ENCODE assay signal across 26 mouse cellular contexts in the genomic region with DNA sequence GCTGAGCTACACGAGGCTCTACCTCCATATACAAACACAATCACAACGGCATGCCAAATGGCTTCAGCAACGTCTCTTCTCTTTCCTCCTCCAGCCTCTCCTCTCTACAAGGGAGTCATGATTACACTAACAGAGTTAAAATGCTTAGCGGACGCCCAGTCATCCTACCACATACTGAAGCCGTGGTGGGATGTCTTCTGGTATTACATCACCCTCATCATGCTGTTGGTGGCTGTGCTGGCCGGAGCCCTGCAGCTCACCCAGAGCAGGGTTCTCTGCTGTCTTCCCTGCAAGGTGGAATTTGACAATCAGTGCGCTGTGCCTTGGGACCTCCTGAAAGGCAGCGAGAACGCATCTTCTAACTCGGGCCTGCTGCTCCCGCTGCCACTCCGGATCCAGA. TPM values are rescaled to one million over a fixed set of nuclear protein-coding genes. Genes with fewer than 3 reads are reported as not detected.
DNase-seq lines count a peak whose midpoint lies in the region; ATAC-seq and TF ChIP-seq lines count a peak whose summit lies in the region.
"Had no signal": no experiment of that assay in that cellular context is flagged by ENCODE, and none has a peak within 500 bp of the region (broad histone marks: within the 10 kb centered on the region; RNA-seq: fewer than 3 reads in every experiment).

No protein-coding gene starts in this region.

- TF ChIP-seq POLR2A in testis, adult 2 months (IDR thresholded peaks at IDR 0.05; ENCODE audit: control insufficient read depth, low read depth, low read length) = no peak

- peak; percentile 88 for ATAC-seq in granulocyte monocyte progenitor cell, adult 5-6 weeks (replicated peaks; ENCODE audit: poor library complexity, severe bottlenecking)
- ATAC-seq in midbrain, embryonic 14.5 days (ENCODE audit: low FRiP score, low TSS enrichment) = no peak
- ATAC-seq: CD4-positive, CD25-positive, alpha-beta regulatory T cell, adult 4 months; forebrain, embryonic 14.5 days; forebrain, embryonic 16.5 days had no signal

- no peak overlapping the region for H3K9ac ChIP-seq in midbrain, embryonic 14.5 days (replicated peaks; ENCODE audit: low read length)
- H3K9ac ChIP-seq: embryonic facial prominence, embryonic 13.5 days; embryonic facial prominence, embryonic 15.5 days; forebrain, embryonic 12.5 days had no signal

- no peaks in the 10 kb centered on the region for H3K36me3 ChIP-seq in testis, adult 2 months (ENCODE audit: control insufficient read depth, insufficient read depth, low read length)
- H3K36me3 ChIP-seq in E14TG2a.4 (ENCODE audit: insufficient read depth, low read length) = no peaks in the 10 kb centered on the region
- peaks cover 45% of the 10 kb centered on the region for H3K36me3 ChIP-seq in midbrain, embryonic 14.5 days (ENCODE audit: control insufficient read depth, insufficient read depth, low read length)

- TF ChIP-seq CTCF in testis, adult 2 months (IDR thresholded peaks at IDR 0.05; ENCODE audit: control insufficient read depth, insufficient read depth, insufficient replicate concordance, low read depth, low read length) = no peak
- TF ChIP-seq CTCF in E14TG2a.4 (conservative IDR thresholded peaks at IDR 0.05; ENCODE audit: low read length) = no peak

- WGBS in midbrain, embryonic 14.5 days = 93% methylated on average over 13 of the region's 13 CpGs

- no peaks in the 10 kb centered on the region for H3K27me3 ChIP-seq in testis, adult 2 months (ENCODE audit: control insufficient read depth, insufficient read depth, low read length)
- H3K27me3 ChIP-seq in E14TG2a.4 (ENCODE audit: insufficient read depth, low read length) = peaks cover 30% of the 10 kb centered on the region
- H3K27me3 ChIP-seq in midbrain, embryonic 14.5 days (ENCODE audit: control insufficient read depth, insufficient read depth, low read length) = no peaks in the 10 kb centered on the region
- H3K27me3 ChIP-seq: CH12.LX; embryonic facial prominence, embryonic 13.5 days; embryonic facial prominence, embryonic 15.5 days; forebrain, embryonic 12.5 days had no signal

- no peak overlapping the region for H3K27ac ChIP-seq in testis, adult 2 months (ENCODE audit: control insufficient read depth, insufficient read depth, low read depth, low read length)
- H3K27ac ChIP-seq in midbrain, embryonic 14.5 days (replicated peaks; ENCODE audit: low read depth, low read length) = no peak overlapping the region
- H3K27ac ChIP-seq: embryonic facial prominence, embryonic 13.5 days; embryonic facial prominence, embryonic 15.5 days; forebrain, embryonic 10.5 days; forebrain, embryonic 12.5 days had no signal

- H3K4me2 ChIP-seq in midbrain, embryonic 14.5 days (ENCODE audit: low read length) = no peak overlapping the region
- H3K4me2 ChIP-seq: embryonic facial prominence, embryonic 13.5 days; embryonic facial prominence, embryonic 15.5 days; forebrain, embryonic 12.5 days had no signal

- peaks cover 12% of the 10 kb centered on the region for H3K4me1 ChIP-seq in testis, adult 2 months (ENCODE audit: control insufficient read depth, insufficient read depth, low read length)
- peaks cover 8% of the 10 kb centered on the region; the same call in 1 of the 2 replicates for H3K4me1 ChIP-seq in E14TG2a.4 (replicated peaks; ENCODE audit: low read depth, low read length)
- no peaks in the 10 kb centered on the region for H3K4me1 ChIP-seq in midbrain, embryonic 14.5 days (ENCODE audit: control insufficient read depth, insufficient read depth, low read length)
- H3K4me1 ChIP-seq: embryonic facial prominence, embryonic 13.5 days; embryonic facial prominence, embryonic 15.5 days; forebrain, embryonic 10.5 days; forebrain, embryonic 12.5 days had no signal

- peak overlapping the region; percentile 80 for H3K4me3 ChIP-seq in testis, adult 2 months (ENCODE audit: control insufficient read depth, low read depth, low read length)
- peak overlapping the region; percentile 65 for H3K4me3 ChIP-seq in E14TG2a.4 (replicated peaks; ENCODE audit: low read length)
- H3K4me3 ChIP-seq in midbrain, embryonic 14.5 days (replicated peaks; ENCODE audit: low read depth, low read length) = no peak overlapping the region
- H3K4me3 ChIP-seq: embryonic facial prominence, embryonic 13.5 days; embryonic facial prominence, embryonic 15.5 days; erythroblast, embryonic 14.5 days; forebrain, embryonic 10.5 days; forebrain, embryonic 12.5 days had no signal

- no peak for DNase-seq in testis, postnatal 14 days (ENCODE audit: low spot score)
- DNase-seq in adipocyte (ENCODE audit: low spot score) = no peak
- DNase-seq in midbrain, embryonic 14.5 days = no peak
- DNase-seq in thymus, postnatal 14 days = no peak
- DNase-seq: adrenal gland, adult 8-10 months; adrenal gland, postnatal 14 days; adrenal gland, postnatal 36 days; B cell, adult 2 months; cerebellum, adult 11-12 months; cerebellum, adult 2 months; cerebellum, adult 9-10 months; cerebellum, postnatal 10 days; cerebellum, postnatal 25 days; embryo, embryonic 11 days had no signal

- no peaks in the 10 kb centered on the region for H3K9me3 ChIP-seq in E14TG2a.4 (ENCODE audit: low read length)
- H3K9me3 ChIP-seq in midbrain, embryonic 14.5 days (ENCODE audit: control insufficient read depth, low read length) = no peaks in the 10 kb centered on the region
- H3K9me3 ChIP-seq: embryonic facial prominence, embryonic 13.5 days; embryonic facial prominence, embryonic 15.5 days; forebrain, embryonic 10.5 days; forebrain, embryonic 12.5 days had no signal

RNA-seq across cellular contexts. Expression of a gene that starts 39.5 kb away (rescaled TPM):
- 13.0 and 14.7 TPM in 2 replicates for polyA plus RNA-seq in testis, adult 2 months (2012; rRNA removed)
- total RNA-seq in granulocyte monocyte progenitor cell, adult 5-6 weeks (2014; fragmentation: Nextera tagmentation) = 23.7 and 38.7 TPM in 2 replicates
- 4.4 and 7.5 TPM in 2 replicates for total RNA-seq in granulocyte monocyte progenitor cell, adult 5-6 weeks (2017)
- 13.0 and 16.7 TPM in 2 replicates for polyA plus RNA-seq in midbrain, embryonic 14.5 days (2014; fragmentation: Nextera tagmentation; extraction: Ambion mirVana)
